Mouse (Mus musculus) kidney, postnatal 25 days (tissue): ENCODE results near the gene Wt1.

Source experiments
- DNase-seq, 2 experiments: peaks; one replicate each; pipeline ENCODE4 v3.0.0; 2021; ENCODE audit warnings: mixed read lengths in 2 of 2

Wt1 gene

GRCm38 (mm10) chr2:105126691-105127530, 582 bp downstream of the Wt1 start:
- DNase-seq: peak in 1 of 2 experiments; percentile 65

GRCm38 (mm10) chr2:105127531-105128480, 1.5 kb downstream of the Wt1 start:
- no peak for DNase-seq

GRCm38 (mm10) chr2:105128564-105128963, 2.2 kb downstream of the Wt1 start:
- no peak for DNase-seq

- DNase-seq: no peak
Observed at GRCm38 (mm10) chr2:105130351-105131060, 4.2 kb downstream of the Wt1 start.

- DNase-seq: no peak
Observed at GRCm38 (mm10) chr2:105131061-105131810, 4.9 kb downstream of the Wt1 start.

GRCm38 (mm10) chr2:105131811-105132100, 5.4 kb downstream of the Wt1 start:
- DNase-seq: no peak

- DNase-seq: peak in 1 of 2 experiments; percentile 27
Observed at GRCm38 (mm10) chr2:105132300-105132699, 6.0 kb downstream of the Wt1 start.

GRCm38 (mm10) chr2:105132933-105133795, 6.8 kb downstream of the Wt1 start:
- DNase-seq: no peak

- DNase-seq: no peak
Observed at GRCm38 (mm10) chr2:105134296-105134695, 8.0 kb downstream of the Wt1 start.

GRCm38 (mm10) chr2:105139471-105139870, 13.1 kb downstream of the Wt1 start:
- DNase-seq: no peak

GRCm38 (mm10) chr2:105141371-105141770, 15.0 kb downstream of the Wt1 start:
- DNase-seq: no peak

GRCm38 (mm10) chr2:105143731-105144130, 17.4 kb downstream of the Wt1 start:
- no peak for DNase-seq

GRCm38 (mm10) chr2:105151544-105151943, 25.2 kb downstream of the Wt1 start:
- no peak for DNase-seq

GRCm38 (mm10) chr2:105153046-105153445, 26.7 kb downstream of the Wt1 start:
- DNase-seq: no peak

GRCm38 (mm10) chr2:105160949-105161348, 34.6 kb downstream of the Wt1 start:
- no peak for DNase-seq

- no peak for DNase-seq
Observed at GRCm38 (mm10) chr2:105162763-105163162, 36.4 kb downstream of the Wt1 start.

- DNase-seq: no peak
Observed at GRCm38 (mm10) chr2:105168137-105168536, 41.8 kb downstream of the Wt1 start.

GRCm38 (mm10) chr2:105174254-105174653, 47.9 kb downstream of the Wt1 start:
- DNase-seq: no peak

- DNase-seq: no peak
Observed at GRCm38 (mm10) chr2:105178871-105179270, 52.5 kb downstream of the Wt1 start.

GRCm38 (mm10) chr2:105182501-105182900, 56.2 kb downstream of the Wt1 start:
- no peak for DNase-seq

GRCm38 (mm10) chr2:105185140-105185539, 58.8 kb downstream of the Wt1 start:
- DNase-seq: no peak
